Mouse (Mus musculus) stomach, postnatal 0 days (tissue): ENCODE data around the gene Erc2.

Experiments used
- CTCF ChIP-seq: IDR thresholded peaks from 2 replicates; pipeline ENCODE4 v1.5.1; 2016; ENCODE audit warnings: antibody characterized with exemption, low read depth, mild to moderate bottlenecking, moderate library complexity
- EP300 ChIP-seq: optimal IDR thresholded peaks from 2 replicates; pipeline ENCODE3; 2016; ENCODE audit warnings: antibody characterized with exemption

GRCm38 (mm10) chr14:28356031-28356430, 733.8 kb downstream of the Erc2 start:
- TF ChIP-seq CTCF: no peak
- no peak for TF ChIP-seq EP300
